Mouse (Mus musculus) lung, postnatal 14 days (tissue): ENCODE measurements at regions not wholly inside any gene's neighbourhood (a gene's known extent, or its start where the extent isn't known, plus 50 kb on each side); places are given as distances from the start of the nearest gene placed in this dataset.
"Not testable (repeated sequence)": the region's sequence is repeated elsewhere in the genome, so short reads cannot be mapped to it uniquely, and the experiment has no call there.

Experiments used
- DNase-seq: peaks from one replicate; pipeline ENCODE4 v3.0.0; 2021

DNA sequence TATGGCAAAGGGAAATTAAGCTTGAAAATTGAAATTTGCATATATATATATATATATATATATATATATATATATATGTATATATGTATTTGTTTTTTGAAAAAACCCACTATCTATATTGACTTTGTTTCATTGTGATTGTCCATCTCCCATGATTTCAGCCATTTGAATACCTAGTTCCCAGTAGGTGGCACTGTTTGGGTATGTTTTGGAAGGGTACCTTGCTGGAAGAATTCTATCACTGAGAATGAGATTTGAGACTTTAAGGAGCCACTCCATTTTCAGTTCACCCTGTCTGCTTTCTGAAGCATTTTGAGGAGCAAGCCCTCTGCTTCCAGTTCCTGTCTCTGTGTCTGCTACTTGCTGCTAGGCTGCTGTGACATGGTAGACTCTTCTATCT lies 72.8 kb upstream of the Ugt8a start:
- DNase-seq: peak; percentile 29

- DNase-seq: no peak
Observed at GRCm38 (mm10) chr3:126016166-126016565, 77.7 kb upstream of the Ugt8a start.

DNA sequence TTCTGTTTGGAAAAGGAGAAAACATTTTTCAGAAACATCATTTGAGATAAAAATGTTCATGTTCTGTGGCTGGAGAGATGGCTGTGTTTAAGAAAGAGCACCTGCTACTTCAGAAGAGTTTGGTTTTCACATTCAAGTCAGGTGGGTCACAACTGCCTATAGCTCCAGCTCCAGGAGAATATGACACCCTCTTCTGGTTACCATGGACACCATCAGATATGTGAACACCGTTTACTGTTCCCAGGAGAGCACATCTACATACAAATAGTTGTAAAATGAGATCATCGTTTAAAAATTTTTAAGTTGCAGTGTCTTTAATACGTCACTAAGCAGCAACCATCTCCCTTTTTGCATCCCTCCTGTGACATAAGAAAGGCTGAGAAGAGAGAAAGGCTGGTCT lies 105.9 kb upstream of the Ugt8a start:
- no peak for DNase-seq

DNA sequence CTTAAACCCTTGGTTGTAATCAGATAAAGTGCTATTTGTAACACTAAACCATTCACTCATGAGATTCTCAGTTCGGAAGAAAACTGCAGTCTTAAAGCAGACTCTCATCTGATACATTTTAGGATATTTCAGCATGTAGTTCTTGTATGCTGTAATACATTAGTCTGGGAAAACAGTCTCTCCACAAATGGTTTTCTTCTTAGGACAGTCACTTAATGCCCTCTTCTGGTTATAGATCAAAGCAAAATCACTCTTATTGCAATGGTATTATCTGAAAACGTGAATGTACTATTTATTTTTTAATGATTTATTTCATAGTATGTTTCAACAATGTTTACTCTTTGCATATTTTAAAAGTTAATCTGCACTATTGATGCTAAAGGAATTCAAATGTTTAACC lies 106.4 kb upstream of the Ugt8a start:
- DNase-seq: no peak

GRCm38 (mm10) chr3:126045992-126046786 lies 107.8 kb upstream of the Ugt8a start:
- no peak for DNase-seq

- no peak for DNase-seq
Observed at GRCm38 (mm10) chr3:126058585-126058984, 120.2 kb upstream of the Ugt8a start.

DNA sequence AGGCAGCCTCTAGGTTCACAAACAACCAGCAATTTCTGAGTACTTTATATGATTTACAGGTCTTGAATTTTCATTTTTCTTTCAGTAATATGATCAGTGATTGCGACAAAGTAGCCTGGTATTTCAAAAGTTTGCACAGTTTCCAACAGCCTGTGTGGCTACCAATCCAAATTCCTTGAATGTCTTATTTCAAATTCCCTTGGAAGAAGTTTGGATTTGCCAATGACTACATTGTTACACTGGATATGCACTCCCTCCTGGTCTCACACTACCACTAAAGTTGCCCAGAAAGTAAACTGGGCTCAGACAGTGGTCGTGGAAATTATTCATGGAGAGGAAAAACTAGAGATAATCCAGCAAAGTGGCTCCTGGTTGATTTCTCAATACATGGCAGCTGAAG lies 166.7 kb upstream of the Ugt8a start:
- DNase-seq: no peak

DNA sequence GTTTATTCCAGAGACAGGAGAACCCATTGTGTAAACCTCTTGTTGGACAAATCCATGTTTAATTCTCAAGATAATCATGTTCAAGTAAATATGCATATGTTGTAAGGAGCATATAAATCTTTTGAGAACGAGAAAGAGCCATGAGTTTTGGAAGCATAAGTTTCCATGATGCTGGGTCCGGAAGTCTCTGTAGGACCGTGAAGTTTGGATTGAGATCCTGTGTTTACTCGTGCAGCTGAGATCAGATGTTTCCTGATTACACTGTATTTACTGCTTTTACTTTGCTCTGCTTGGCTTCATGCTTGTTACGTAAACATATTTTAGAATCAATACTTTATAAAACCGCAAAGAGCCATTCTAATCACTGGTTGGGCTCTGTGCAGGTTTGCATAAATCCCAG lies 171.0 kb upstream of the Ugt8a start:
- DNase-seq: no peak

DNA sequence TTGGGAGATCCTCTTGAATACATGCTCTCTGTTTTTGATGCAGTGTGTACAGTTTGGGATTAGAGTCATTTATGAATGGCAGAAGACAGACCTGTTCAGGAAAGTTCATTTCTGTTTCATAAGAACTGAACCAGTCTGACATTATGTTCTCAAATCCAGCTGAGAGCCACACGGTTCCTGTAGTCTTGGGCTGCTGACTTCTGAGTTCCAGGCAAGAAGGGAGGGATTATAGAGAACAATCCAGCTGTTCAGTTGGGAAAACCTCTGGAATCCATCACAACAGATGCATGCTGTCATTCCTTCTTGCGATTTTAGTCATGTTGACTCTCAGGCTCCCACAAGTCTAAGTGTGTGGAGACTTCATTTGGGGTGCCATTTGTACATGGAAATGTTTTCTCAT lies 179.4 kb upstream of the Ugt8a start:
- no peak for DNase-seq

- DNase-seq: no peak
Observed at GRCm38 (mm10) chr3:126122323-126123259, 184.2 kb upstream of the Ugt8a start.

- no peak for DNase-seq
Observed at GRCm38 (mm10) chr3:126166542-126166941, 196.9 kb upstream of the Arsj start.

DNA sequence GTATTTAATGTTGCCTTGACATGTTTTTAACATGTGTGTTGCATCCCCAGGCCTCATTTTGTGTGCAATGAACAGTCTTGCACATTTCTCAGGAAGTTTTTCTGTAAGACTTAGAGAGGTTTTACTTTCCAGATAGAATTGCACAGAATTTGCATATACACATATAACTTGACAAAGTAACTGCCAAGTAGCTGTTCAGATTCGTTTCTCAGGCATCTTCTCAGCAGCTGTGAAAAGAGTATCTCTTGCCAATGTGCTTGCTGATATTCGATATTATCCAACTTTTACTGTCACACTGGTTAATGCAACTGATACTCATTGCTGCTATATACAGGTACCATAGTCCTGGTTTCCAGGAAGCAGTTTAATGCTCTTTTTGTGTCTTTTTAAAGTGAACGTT lies 154.5 kb upstream of the Arsj start:
- no peak for DNase-seq

DNA sequence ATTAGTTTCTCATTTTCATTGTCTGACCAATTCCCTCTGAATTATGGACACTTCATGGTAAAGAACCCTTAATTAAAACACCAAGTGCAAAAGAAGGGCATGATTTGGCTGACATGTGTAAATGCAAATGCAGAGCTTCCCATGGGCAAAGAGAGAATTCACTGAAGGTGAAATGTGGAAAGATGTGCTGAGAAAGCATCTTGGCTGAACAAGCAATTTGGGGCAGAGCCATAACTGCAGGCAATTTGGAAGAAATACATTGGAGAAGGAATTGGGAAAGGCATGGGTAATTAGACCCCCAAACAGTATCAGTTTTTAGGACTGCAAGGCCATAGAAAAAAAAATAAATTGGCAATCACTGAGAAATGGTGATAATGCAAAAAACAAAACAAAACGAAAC lies 153.3 kb upstream of the Arsj start:
- DNase-seq: no peak

GRCm38 (mm10) chr3:126227575-126227974 lies 135.9 kb upstream of the Arsj start:
- no peak for DNase-seq

GRCm38 (mm10) chr3:126245834-126246233 lies 117.7 kb upstream of the Arsj start:
- no peak for DNase-seq

DNA sequence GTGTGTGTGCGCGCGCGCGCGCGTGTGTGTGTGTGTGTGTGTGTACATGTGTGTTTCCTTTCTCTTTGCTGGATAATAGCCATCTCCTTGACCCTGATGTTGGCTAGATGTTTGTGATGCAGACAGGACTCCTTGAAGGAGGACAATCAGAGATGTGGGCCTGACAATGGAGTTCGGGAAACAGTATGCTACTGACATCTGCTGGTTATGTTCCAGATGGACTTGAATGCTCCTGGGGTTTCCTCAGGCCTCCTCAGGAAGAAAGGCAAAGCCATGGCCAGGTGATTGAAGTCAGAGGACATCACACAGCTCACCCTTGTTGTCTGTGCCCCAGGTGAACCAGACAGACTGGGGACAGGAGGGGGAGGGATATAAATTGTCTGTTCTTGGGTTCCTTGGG lies 102.2 kb upstream of the Arsj start:
- no peak for DNase-seq

GRCm38 (mm10) chr3:126272027-126272426 lies 91.5 kb upstream of the Arsj start:
- DNase-seq: not testable (repeated sequence)

DNA sequence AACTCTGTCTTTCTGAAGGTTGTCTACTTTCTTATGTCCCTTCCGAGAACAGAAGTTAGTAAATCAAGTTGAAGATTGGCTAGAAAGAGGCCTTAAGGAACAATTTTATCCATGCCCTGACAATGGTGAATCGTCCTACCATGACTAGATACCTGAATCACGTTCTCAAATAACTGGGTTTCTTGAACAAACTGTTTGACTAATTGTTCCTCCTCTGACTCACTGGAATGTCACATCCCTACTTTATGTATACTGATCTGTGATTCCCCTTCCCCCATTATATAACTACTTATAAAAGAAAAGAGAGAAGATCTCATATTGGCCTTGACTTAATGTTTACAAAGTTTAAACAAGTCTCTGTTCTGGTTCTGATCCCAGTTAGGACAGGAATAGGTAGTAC lies 89.9 kb upstream of the Arsj start:
- DNase-seq: no peak

- no peak for DNase-seq
Observed at GRCm38 (mm10) chr3:126276008-126276700, 87.3 kb upstream of the Arsj start.

- no peak for DNase-seq
Observed at GRCm38 (mm10) chr3:126284294-126285090, 79.0 kb upstream of the Arsj start.

DNA sequence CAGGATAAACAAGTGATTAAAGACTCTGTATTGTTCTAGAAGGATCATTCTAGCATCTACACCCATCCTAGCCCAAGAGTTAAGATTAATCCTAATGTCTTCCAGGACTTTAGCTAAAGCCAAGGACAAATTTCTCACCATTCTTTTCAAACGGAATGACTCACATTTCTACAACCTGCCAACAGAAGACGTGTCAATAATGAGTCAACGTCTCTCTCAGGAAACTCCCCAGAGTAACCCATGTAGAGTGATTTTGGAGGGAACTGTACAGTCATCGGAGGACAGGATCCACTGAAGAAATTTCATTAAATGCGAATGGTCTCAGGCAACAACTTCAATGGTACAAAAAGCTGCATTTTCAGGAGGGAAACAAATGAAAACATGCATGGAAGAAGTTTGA lies 71.2 kb upstream of the Arsj start:
- no peak for DNase-seq

DNA sequence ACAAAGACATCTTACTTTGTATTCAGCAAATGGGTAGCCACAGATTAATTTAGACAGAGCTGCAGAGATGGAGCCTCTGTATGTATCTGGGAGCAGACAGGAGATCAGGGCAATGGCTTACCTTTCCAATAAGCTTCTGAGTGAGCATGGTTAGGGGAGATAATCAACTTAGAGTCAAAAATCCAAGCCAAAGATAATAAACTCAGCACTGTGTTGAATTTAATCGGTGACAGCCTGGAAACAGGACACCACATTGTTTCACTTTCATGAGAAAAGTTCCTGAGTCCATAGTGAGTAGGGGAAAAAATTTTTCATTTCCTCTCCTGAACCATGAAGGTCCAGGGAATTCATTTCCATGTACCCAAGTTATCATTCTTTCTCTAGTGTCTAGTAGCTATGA lies 70.7 kb upstream of the Arsj start:
- no peak for DNase-seq

- DNase-seq: no peak
Observed at GRCm38 (mm10) chr3:126293645-126294044, 69.8 kb upstream of the Arsj start.
